Mouse (Mus musculus) ES-E14 (cell line): ENCODE results near the gene Rev3l.

Source experiments
- CHD2 ChIP-seq: IDR thresholded peaks from 2 replicates; pipeline ENCODE4 v1.6.1; 2014; ENCODE audit warnings: mild to moderate bottlenecking, low read depth, low read length, inconsistent platforms
- HCFC1 ChIP-seq: IDR thresholded peaks from 2 replicates; pipeline ENCODE4 v1.6.1; 2012; ENCODE audit warnings: low read length, inconsistent platforms, borderline replicate concordance; ENCODE audit not compliant: insufficient read depth
- MAFK ChIP-seq: IDR thresholded peaks from 2 replicates; pipeline ENCODE4 v1.6.1; 2014; ENCODE audit warnings: mild to moderate bottlenecking, low read depth, low read length, inconsistent platforms; ENCODE audit not compliant: insufficient read depth
- ZC3H11A ChIP-seq: IDR thresholded peaks from 2 replicates; pipeline ENCODE4 v1.6.1; 2012; ENCODE audit warnings: low read depth, mild to moderate bottlenecking, inconsistent platforms, low read length, borderline replicate concordance
- ZNF384 ChIP-seq: IDR thresholded peaks from 2 replicates; pipeline ENCODE4 v1.6.1; 2012; ENCODE audit warnings: low read depth, low read length, inconsistent platforms

DNA sequence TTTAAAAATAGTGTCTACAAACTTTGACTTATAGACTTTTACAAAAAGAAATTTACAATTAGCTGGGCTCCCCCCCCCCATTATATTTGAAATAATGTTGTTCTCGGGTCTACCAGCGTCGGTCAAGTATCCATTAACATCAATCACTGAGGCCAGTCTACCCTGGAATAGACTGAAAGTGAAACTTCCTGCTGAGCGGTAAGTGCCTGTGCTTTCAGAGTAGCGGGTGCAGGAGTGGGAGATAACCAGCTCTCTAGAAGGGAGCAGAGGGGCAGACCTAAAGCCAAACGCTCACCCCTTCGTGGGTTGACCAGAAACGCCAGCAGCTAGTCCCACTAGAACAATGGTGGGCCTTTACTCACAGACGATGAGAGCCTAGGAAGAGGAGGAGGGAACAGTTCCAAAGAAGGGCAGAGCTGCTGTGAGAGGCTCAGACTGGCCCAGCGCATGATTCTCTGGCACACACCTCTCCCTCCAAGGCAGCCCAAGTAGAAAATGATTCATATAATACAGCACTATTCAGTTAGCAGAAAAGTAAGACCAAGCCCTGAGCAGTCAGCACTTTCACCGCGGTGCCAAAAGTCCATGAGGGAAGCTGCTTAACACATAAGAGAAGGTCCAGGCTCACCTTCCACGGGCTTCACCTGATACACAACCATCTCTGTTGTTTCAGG is 177.0 kb downstream of the Rev3l start:
- no peak for TF ChIP-seq CHD2
- no peak for TF ChIP-seq ZNF384
- TF ChIP-seq MAFK, result no peak
- TF ChIP-seq HCFC1, result no peak
- TF ChIP-seq ZC3H11A, result no peak
